Mouse (Mus musculus): ENCODE results near the gene Ciao2a. TPM values are rescaled to one million over a fixed set of nuclear protein-coding genes. Genes with fewer than 3 reads are reported as not detected.

Ciao2a gene
- polyA plus RNA-seq, 1 experiment = 7.4 TPM

DNA sequence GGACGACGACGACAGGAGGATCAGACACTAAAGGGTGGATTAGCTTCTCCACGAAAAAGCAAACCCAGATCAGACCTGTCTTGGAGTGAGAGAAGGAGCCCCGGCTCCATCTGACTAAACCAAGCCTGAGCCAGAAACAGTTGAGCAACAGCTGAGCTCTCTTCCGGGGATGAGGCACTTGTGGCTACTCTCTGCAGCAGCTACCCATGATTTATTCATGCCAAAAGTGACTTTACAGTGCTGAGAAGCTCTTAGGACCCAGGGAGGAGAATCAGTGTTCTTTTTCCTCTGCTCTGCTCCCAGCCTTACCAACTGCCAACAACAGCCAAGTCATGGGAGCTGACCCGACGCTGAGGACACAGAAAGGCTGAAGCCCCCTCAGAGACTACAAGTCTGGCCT is 9.5 kb upstream of the Ciao2a start:
- no peak overlapping the region for H3K27ac ChIP-seq (ENCODE audit: insufficient read depth, low read length)

DNA sequence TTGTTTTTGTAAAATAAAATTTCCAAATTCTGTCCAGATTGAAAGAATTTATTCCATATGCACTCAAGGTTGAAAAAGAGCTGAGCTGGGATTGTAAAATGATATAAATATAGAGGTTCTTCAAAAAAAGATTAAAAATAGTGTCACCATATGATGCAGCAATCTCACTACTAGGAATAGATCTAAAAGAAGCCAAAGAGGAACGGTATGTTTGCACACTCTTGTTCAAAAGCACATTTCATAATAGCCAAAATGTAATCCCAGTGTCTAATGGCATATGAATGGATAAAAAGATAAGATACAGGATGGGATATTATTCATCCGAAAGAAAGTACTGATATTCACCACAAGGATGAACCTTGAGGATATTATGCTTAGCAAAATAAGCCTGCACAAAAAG is 6.9 kb upstream of the Ciao2a start:
- WGBS = 78% methylated on average over 2 of the region's 2 CpGs
- TF ChIP-seq CTCF (IDR thresholded peaks at IDR 0.05; ENCODE audit: extremely low read depth, insufficient read depth, insufficient read length, insufficient replicate concordance) = no peak
- no peak for TF ChIP-seq POLR2A (IDR thresholded peaks at IDR 0.05; ENCODE audit: low read depth, low read length)
- H3K4me3 ChIP-seq (ENCODE audit: extremely low read depth, insufficient read depth, insufficient read length) = no peak overlapping the region
- no peak for DNase-seq (ENCODE audit: low read depth in 1 of 2, low spot score in 2 of 2)
- H3K4me1 ChIP-seq (ENCODE audit: control insufficient read depth, insufficient read depth, insufficient read length) = no peaks in the 10 kb centered on the region; the same call in 1 of the 2 replicates
- H3K27ac ChIP-seq (ENCODE audit: insufficient read depth, low read length) = no peak overlapping the region
- H3K27me3 ChIP-seq (ENCODE audit: control insufficient read depth, insufficient read depth, low read length) = no peaks in the 10 kb centered on the region
- no peaks in the 10 kb centered on the region; the same call in 1 of the 2 replicates for H3K36me3 ChIP-seq (ENCODE audit: control insufficient read depth, insufficient read depth, low read length)

More for the DNA sequence above, 9.5 kb upstream of the Ciao2a start:
- Histone ChIP-seq H3K36me3 (ENCODE audit: control insufficient read depth, insufficient read depth, low read length) (no peaks in the 10 kb centered on the region; the same call in 1 of the 2 replicates), H3K4me3 (ENCODE audit: extremely low read depth, insufficient read depth, insufficient read length) (no peak overlapping the region), H3K4me1 (ENCODE audit: control insufficient read depth, insufficient read depth, insufficient read length) (no peaks in the 10 kb centered on the region; the same call in 1 of the 2 replicates), H3K27me3 (ENCODE audit: control insufficient read depth, insufficient read depth, low read length) (no peaks in the 10 kb centered on the region)
- 81% methylated on average over 8 of the region's 8 CpGs for WGBS
- DNase-seq (ENCODE audit: low read depth in 1 of 2, low spot score in 2 of 2) = no peak
- TF ChIP-seq POLR2A (IDR thresholded peaks at IDR 0.05; ENCODE audit: low read depth, low read length) (no peak), CTCF (IDR thresholded peaks at IDR 0.05; ENCODE audit: extremely low read depth, insufficient read depth, insufficient read length, insufficient replicate concordance) (no peak)

DNA sequence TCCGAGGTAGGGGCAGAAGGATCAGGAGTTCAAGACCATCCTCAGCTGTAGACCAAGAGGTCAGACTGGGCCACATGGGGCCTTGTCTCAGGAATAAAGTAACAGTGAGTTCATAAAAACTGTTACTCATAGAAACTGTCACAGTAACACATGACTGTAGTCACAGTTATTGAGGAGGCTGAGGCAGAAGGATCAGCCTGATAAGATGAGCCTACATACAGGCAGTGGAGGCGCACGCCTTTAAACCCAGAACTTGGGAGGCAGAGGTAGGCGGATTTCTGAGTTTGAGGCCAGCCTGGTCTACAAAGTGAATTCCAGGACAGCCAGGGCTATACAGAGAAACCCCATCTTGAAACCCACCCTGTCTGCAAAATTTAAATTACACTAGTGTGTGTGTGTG is 6.3 kb upstream of the Ciao2a start:
- DNase-seq (ENCODE audit: low read depth in 1 of 2, low spot score in 2 of 2) = no peak
- 90% methylated on average over 4 of the region's 4 CpGs for WGBS
- no peaks in the 10 kb centered on the region; the same call in 1 of the 2 replicates for H3K36me3 ChIP-seq (ENCODE audit: control insufficient read depth, insufficient read depth, low read length)
- no peaks in the 10 kb centered on the region for H3K27me3 ChIP-seq (ENCODE audit: control insufficient read depth, insufficient read depth, low read length)
- no peak overlapping the region for H3K27ac ChIP-seq (ENCODE audit: insufficient read depth, low read length)
- no peaks in the 10 kb centered on the region; the same call in 1 of the 2 replicates for H3K4me1 ChIP-seq (ENCODE audit: control insufficient read depth, insufficient read depth, insufficient read length)
- H3K4me3 ChIP-seq (ENCODE audit: extremely low read depth, insufficient read depth, insufficient read length) = no peak overlapping the region
- TF ChIP-seq POLR2A (IDR thresholded peaks at IDR 0.05; ENCODE audit: low read depth, low read length) (no peak), CTCF (IDR thresholded peaks at IDR 0.05; ENCODE audit: extremely low read depth, insufficient read depth, insufficient read length, insufficient replicate concordance) (no peak)

DNA sequence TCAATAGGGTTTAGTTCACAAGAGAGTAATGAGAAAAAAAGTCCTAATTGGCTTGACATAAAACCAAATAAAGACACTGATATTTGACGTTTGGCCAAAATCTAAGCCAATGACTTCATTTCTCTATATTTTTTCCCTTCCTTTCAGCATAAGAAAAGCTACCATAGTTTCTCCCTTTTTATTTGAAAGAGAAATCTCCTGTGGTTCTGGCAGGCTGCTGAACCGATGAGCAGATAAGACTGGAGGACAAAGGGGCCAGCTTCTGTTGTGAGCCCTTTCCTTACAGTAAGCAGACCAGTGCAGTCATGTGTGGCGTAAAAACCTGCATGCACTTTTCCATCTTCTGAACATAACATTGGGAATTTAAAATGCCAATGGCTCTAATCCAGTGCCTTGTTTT is 5.5 kb upstream of the Ciao2a start:
- WGBS = 85% methylated on average over 3 of the region's 3 CpGs
- Histone ChIP-seq H3K27me3 (ENCODE audit: control insufficient read depth, insufficient read depth, low read length) (no peaks in the 10 kb centered on the region), H3K36me3 (ENCODE audit: control insufficient read depth, insufficient read depth, low read length) (no peaks in the 10 kb centered on the region), H3K4me3 (ENCODE audit: extremely low read depth, insufficient read depth, insufficient read length) (no peak overlapping the region), H3K4me1 (ENCODE audit: control insufficient read depth, insufficient read depth, insufficient read length) (peaks cover 3% of the 10 kb centered on the region; the same call in 1 of the 2 replicates), H3K27ac (ENCODE audit: insufficient read depth, low read length) (no peak overlapping the region)
- TF ChIP-seq CTCF (IDR thresholded peaks at IDR 0.05; ENCODE audit: extremely low read depth, insufficient read depth, insufficient read length, insufficient replicate concordance) = no peak
- no peak for TF ChIP-seq POLR2A (IDR thresholded peaks at IDR 0.05; ENCODE audit: low read depth, low read length)
- DNase-seq (ENCODE audit: low read depth in 1 of 2, low spot score in 2 of 2) = no peak

GRCm38 (mm10) chr9:66121421-66121820 is 5.0 kb upstream of the Ciao2a start:
- TF ChIP-seq POLR2A (IDR thresholded peaks at IDR 0.05; ENCODE audit: low read depth, low read length) = no peak
- no peak for TF ChIP-seq CTCF (IDR thresholded peaks at IDR 0.05; ENCODE audit: extremely low read depth, insufficient read depth, insufficient read length, insufficient replicate concordance)

GRCm38 (mm10) chr9:66123648-66124047 is 2.8 kb upstream of the Ciao2a start:
- H3K36me3 ChIP-seq (ENCODE audit: control insufficient read depth, insufficient read depth, low read length) = no peaks in the 10 kb centered on the region
- whole genome bisulfite sequencing = 5% methylated on average over 5 of the region's 5 CpGs
- DNase-seq (ENCODE audit: low read depth in 1 of 2, low spot score in 2 of 2) = no peak
- no peak for TF ChIP-seq CTCF (IDR thresholded peaks at IDR 0.05; ENCODE audit: extremely low read depth, insufficient read depth, insufficient read length, insufficient replicate concordance)
- no peak for TF ChIP-seq POLR2A (IDR thresholded peaks at IDR 0.05; ENCODE audit: low read depth, low read length)
- no peaks in the 10 kb centered on the region for H3K27me3 ChIP-seq (ENCODE audit: control insufficient read depth, insufficient read depth, low read length)
- peaks cover 3% of the 10 kb centered on the region; the same call in 1 of the 2 replicates for H3K4me1 ChIP-seq (ENCODE audit: control insufficient read depth, insufficient read depth, insufficient read length)
- no peak overlapping the region for H3K27ac ChIP-seq (ENCODE audit: insufficient read depth, low read length)
- peak overlapping the region; percentile 11; the same call in 1 of the 2 replicates for H3K4me3 ChIP-seq (ENCODE audit: extremely low read depth, insufficient read depth, insufficient read length)

More at GRCm38 (mm10) chr9:66121421-66121820, 5.0 kb upstream of the Ciao2a start:
- no peak overlapping the region for H3K27ac ChIP-seq (ENCODE audit: insufficient read depth, low read length)
- no peak overlapping the region for H3K4me3 ChIP-seq (ENCODE audit: extremely low read depth, insufficient read depth, insufficient read length)
- no peak for DNase-seq (ENCODE audit: low read depth in 1 of 2, low spot score in 2 of 2)
- no peaks in the 10 kb centered on the region for H3K36me3 ChIP-seq (ENCODE audit: control insufficient read depth, insufficient read depth, low read length)
- H3K4me1 ChIP-seq (ENCODE audit: control insufficient read depth, insufficient read depth, insufficient read length) = peaks cover 3% of the 10 kb centered on the region; the same call in 1 of the 2 replicates
- H3K27me3 ChIP-seq (ENCODE audit: control insufficient read depth, insufficient read depth, low read length) = no peaks in the 10 kb centered on the region

DNA sequence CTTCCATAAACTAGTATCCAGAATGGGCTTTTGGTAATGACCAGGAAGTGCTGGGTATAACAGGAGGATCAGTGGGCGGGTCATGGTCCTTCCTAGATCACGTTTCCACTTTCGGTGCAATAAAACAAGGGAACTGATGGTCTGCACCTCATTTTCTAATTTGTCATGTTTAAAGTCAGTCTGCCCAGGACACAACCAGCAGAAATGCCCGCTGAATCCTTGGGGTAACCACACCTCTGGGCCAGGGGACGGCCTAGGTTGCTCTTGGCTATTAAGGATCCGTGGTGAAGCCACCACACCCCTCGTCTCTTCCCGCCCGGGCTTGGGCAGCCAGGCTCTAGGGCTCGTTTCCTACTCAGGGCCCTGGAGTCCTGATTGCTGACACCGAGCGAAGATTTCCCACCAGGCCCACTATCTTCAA is 2.3 kb upstream of the Ciao2a start:
- peak overlapping the region; percentile 65 for H3K27ac ChIP-seq (ENCODE audit: insufficient read depth, low read length)
- DNase-seq (ENCODE audit: low read depth in 1 of 2, low spot score in 2 of 2) = peak in 1 of 2 experiments; percentile 11
- H3K4me1 ChIP-seq (ENCODE audit: control insufficient read depth, insufficient read depth, insufficient read length) = peaks cover 3% of the 10 kb centered on the region; the same call in 1 of the 2 replicates
- peak overlapping the region; percentile 82 for H3K4me3 ChIP-seq (ENCODE audit: extremely low read depth, insufficient read depth, insufficient read length)
- WGBS = 1% methylated on average over 12 of the region's 12 CpGs
- H3K27me3 ChIP-seq (ENCODE audit: control insufficient read depth, insufficient read depth, low read length) = no peaks in the 10 kb centered on the region
- TF ChIP-seq CTCF (IDR thresholded peaks at IDR 0.05; ENCODE audit: extremely low read depth, insufficient read depth, insufficient read length, insufficient replicate concordance) (no peak), POLR2A (IDR thresholded peaks at IDR 0.05; ENCODE audit: low read depth, low read length) (no peak)
- H3K36me3 ChIP-seq (ENCODE audit: control insufficient read depth, insufficient read depth, low read length) = no peaks in the 10 kb centered on the region
